Mouse (Mus musculus): ENCODE measurements around the gene Slc25a25. TPM values are rescaled to one million over a fixed set of nuclear protein-coding genes. Genes with fewer than 3 reads are reported as not detected.

Gene Slc25a25
- polyA plus RNA-seq (2015; fragmentation: Nextera tagmentation; extraction: Ambion mirVana) = 11.9 and 21.1 TPM in 2 replicates

DNA sequence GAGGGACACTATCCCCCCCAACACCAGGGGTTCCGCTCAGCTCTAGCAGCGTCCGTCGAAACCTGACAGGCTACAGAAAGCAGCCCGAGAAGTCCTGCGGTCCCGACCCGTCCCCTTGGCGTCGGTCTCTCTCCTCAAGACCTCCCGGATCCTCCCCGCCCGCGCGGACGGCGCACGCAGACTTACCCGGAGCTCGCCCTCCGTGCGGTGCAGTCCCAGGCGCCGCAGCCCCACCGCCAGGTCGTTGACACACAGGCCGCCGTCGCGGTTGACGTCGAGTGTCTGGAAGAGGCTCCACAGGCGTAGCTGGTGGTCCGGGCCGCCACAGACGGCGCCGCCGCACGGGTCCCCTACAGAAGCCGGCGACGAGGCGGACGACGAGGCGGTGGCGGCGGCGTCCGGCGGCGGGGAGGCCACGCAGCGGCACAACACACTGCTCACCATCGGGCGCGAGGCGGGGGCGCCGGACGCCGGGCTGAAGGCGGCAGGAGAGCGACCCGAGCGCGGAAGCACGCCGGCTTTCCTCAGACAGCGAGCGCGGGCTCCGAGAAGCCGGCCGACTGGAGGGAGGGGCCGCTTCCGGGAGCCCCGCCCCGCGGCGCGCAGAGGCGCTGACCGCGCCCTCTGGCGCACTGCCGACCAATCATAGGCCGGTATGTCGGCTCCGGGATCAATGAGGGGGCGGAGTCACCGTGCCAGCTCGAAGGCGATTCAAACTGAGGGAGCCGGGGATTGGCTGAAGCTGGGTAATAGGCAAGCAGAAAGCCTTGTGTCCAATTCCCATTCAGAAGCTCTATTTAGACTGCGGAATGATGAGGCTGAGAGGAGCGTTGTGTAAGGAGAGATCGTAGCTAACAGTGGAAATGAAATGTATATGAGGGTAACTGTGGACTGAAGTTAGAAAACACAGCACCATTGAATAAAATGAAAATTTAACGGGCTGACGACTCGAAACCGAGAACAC lies at the start of gene Slc25a25:
Slc25a25 (minus strand) TSS at position 565 of the 964 bp plus-strand sequence.

GRCm38 (mm10) chr2:32449761-32450754 lies 1.2 kb downstream of the Slc25a25 start, which contains the start of gene Naif1:
Gene Naif1 (plus strand): TSS chr2:32450457.

DNA sequence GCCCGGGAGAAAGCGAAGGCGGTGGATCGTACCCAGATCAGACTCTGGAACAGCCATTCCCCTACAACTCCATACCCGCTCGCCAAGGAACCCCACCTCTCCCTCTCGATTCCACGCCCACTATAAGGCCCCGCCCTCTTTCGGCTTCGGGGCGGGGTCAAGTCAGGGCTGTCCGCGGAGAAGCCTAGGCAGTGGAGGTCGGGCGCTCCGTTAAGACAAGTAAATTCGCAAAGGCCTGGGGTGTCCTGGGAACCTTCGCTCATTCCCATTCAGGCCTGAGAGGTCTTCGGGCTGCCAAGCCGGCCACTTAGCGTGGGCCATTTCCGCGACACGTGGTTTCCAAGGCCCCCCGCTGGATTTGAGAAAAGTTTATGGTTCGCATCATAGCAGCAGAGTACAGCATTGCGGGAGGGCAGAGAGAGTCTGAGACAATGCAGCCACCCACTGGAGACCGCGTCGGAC lies 55.7 kb downstream of the Slc25a25 start, which contains the start of gene Ptges2:
Ptges2 (plus strand) TSS at position 413 of the 462 bp plus-strand sequence.

DNA sequence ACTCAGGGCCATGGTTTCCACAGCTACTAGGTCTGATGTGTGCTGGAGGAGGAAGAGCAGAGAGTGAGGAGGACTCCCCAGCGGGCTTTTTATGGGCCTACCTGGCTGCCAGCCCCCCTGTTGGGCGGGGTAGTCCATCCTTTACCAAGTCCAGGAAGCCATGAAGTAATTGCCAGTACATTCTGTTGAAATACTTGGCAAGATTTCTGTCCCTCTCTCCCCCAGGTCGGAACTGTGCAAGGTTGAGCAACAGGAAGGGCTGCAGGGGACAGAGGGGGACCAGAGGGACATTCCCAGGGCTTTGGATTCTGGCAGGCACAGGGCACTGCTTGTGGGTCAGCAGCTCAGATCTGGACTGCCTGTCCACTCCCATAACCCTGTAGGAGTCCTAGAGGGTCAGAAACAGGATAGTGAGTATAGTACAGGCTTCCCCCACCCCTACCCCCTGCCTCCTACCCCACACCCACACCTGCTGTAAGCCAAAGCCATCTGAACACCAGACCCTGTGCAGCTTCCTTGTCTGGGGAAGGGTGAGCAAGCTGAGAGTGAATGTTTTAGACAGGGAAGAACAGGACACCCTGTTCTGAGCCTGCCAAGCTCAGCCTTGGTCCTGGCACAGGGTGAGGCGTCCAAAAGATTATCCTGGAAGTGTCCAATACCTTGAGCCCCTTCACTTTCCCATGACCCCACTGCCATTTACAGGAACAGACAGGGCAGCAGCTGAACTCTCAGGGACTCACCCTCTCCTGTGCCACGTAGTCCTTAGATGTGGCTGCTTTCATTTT lies 63.3 kb downstream of the Slc25a25 start, which contains the start of gene Lcn2:
Lcn2 (minus strand) TSS at position 547 of the 785 bp plus-strand sequence.

DNA sequence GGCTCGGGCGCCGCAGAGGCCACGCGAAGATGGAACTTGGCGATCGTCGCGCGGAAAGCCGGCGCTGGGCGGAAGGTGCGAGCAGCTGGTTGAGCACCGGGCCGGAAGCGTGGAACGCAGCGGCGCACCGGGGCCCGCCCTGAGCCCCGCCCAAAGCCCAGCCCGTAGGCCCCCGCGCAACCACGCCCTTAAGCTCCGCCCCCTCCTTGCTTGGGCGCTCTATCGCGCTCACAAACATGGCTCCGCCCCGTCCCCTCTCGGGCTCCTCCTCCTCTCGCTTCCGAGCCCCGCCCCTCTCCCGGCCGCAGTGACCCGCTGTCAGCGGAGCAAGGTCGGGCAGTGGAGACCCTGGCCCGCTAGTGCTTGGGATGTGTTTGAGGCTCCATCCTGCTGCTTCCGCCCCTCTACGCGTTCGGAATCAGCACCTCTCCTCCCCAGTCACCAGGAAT lies 69.4 kb downstream of the Slc25a25 start, which contains the start of gene 1110008P14Rik:
1110008P14Rik (minus strand) TSS at position 164 of the 449 bp plus-strand sequence.

Other genes starting within 250 kb of the Slc25a25 start
- gene Pomt1, start 214.9 kb downstream of the Slc25a25 start, polyA plus RNA-seq (2015; fragmentation: Nextera tagmentation; extraction: Ambion mirVana) = 11.8 and 17.2 TPM in 2 replicates
- gene Uck1, start 191.3 kb downstream of the Slc25a25 start, polyA plus RNA-seq (2015; fragmentation: Nextera tagmentation; extraction: Ambion mirVana) = 53.1 and 72.6 TPM in 2 replicates
- gene Golga2, start 164.1 kb downstream of the Slc25a25 start, polyA plus RNA-seq (2015; fragmentation: Nextera tagmentation; extraction: Ambion mirVana) = 13.2 and 17.6 TPM in 2 replicates
- gene Swi5, start 163.4 kb downstream of the Slc25a25 start, polyA plus RNA-seq (2015; fragmentation: Nextera tagmentation; extraction: Ambion mirVana) = 459 and 628 TPM in 2 replicates
- gene Ciz1, start 99.1 kb downstream of the Slc25a25 start, polyA plus RNA-seq (2015; fragmentation: Nextera tagmentation; extraction: Ambion mirVana) = 22.0 and 29.7 TPM in 2 replicates
- gene Dnm1, start 98.1 kb downstream of the Slc25a25 start, polyA plus RNA-seq (2015; fragmentation: Nextera tagmentation; extraction: Ambion mirVana) = 10.9 and 22.5 TPM in 2 replicates
- gene 1110008P14Rik, start 69.5 kb downstream of the Slc25a25 start, polyA plus RNA-seq (2015; fragmentation: Nextera tagmentation; extraction: Ambion mirVana) = 120 and 150 TPM in 2 replicates
- gene Lcn2, start 63.2 kb downstream of the Slc25a25 start, polyA plus RNA-seq (2015; fragmentation: Nextera tagmentation; extraction: Ambion mirVana) = 23.5 and 39.7 TPM in 2 replicates
- 35.3 and 40.5 TPM in 2 replicates for gene Ptges2, start 55.5 kb downstream of the Slc25a25 start, polyA plus RNA-seq (2015; fragmentation: Nextera tagmentation; extraction: Ambion mirVana)
- 3.0 and 4.1 TPM in 2 replicates for gene Naif1, start 988 bp downstream of the Slc25a25 start, polyA plus RNA-seq (2015; fragmentation: Nextera tagmentation; extraction: Ambion mirVana)
- 12.2 and 13.5 TPM in 2 replicates for gene Fam102a, start 83.9 kb upstream of the Slc25a25 start, polyA plus RNA-seq (2015; fragmentation: Nextera tagmentation; extraction: Ambion mirVana)
- 84.7 and 92.7 TPM in 2 replicates for gene Dpm2, start 119.4 kb upstream of the Slc25a25 start, polyA plus RNA-seq (2015; fragmentation: Nextera tagmentation; extraction: Ambion mirVana)
- 0.23 and 0.30 TPM in 2 replicates for gene Pip5kl1, start 123.4 kb upstream of the Slc25a25 start, polyA plus RNA-seq (2015; fragmentation: Nextera tagmentation; extraction: Ambion mirVana)
- 0.14 and 0.32 TPM in 2 replicates for gene 9430097D07Rik, start 124.2 kb upstream of the Slc25a25 start, polyA plus RNA-seq (2015; fragmentation: Nextera tagmentation; extraction: Ambion mirVana)
- 10.8 and 12.2 TPM in 2 replicates for gene St6galnac4, start 135.7 kb upstream of the Slc25a25 start, polyA plus RNA-seq (2015; fragmentation: Nextera tagmentation; extraction: Ambion mirVana)
- 21.6 and 31.5 TPM in 2 replicates for gene St6galnac6, start 148.3 kb upstream of the Slc25a25 start, polyA plus RNA-seq (2015; fragmentation: Nextera tagmentation; extraction: Ambion mirVana)
- 41.5 and 46.4 TPM in 2 replicates for gene Ak1, start 170.3 kb upstream of the Slc25a25 start, polyA plus RNA-seq (2015; fragmentation: Nextera tagmentation; extraction: Ambion mirVana)
- 48.8 and 66.6 TPM in 2 replicates for gene Eng, start 195.2 kb upstream of the Slc25a25 start, polyA plus RNA-seq (2015; fragmentation: Nextera tagmentation; extraction: Ambion mirVana)